In genomic region chr16:38782524-38783067, GRCm38 (mm10) we compare ENCODE assay signal across 1 mouse cellular context.
TF ChIP-seq lines count a peak whose summit lies in the region.

No protein-coding gene starts in this region.

TF ChIP-seq in C2C12, 6 proteins besides CTCF, POLR2A, EP300 and RAD21:
- TF ChIP-seq MYOD1 (IDR thresholded peaks at IDR 0.05; ENCODE audit: control insufficient read depth, insufficient read length, low read depth) (peak; percentile 22), MAX (IDR thresholded peaks at IDR 0.05) (no peak), CEBPB (IDR thresholded peaks at IDR 0.05; ENCODE audit: low read depth) (no peak), FOSL1 (IDR thresholded peaks at IDR 0.05; ENCODE audit: insufficient read depth, low read length, poor library complexity, severe bottlenecking) (no peak), USF1 (IDR thresholded peaks at IDR 0.05; ENCODE audit: low read depth) (no peak), MYOG (IDR thresholded peaks at IDR 0.05; ENCODE audit: control insufficient read depth, extremely low read depth, insufficient read length) (no peak)
